Mouse (Mus musculus): ENCODE results near the gene Spop. TPM values are rescaled to one million over a fixed set of nuclear protein-coding genes. Genes with fewer than 3 reads are reported as not detected.
"Not testable (repeated sequence)": the region's sequence is repeated elsewhere in the genome, so short reads cannot be mapped to it uniquely, and the experiment has no call there.

The Spop gene
- total and polyA plus RNA-seq, 3 experiments, result 69.3 to 170 (median 155) TPM

GRCm38 (mm10) chr11:95500836-95501235, 87.0 kb downstream of the Spop start:
- no peaks in the 10 kb centered on the region for H3K36me3 ChIP-seq (ENCODE audit: control insufficient read depth, insufficient read depth, low read length)
- DNase-seq, result no peak
- no peak overlapping the region for H3K27ac ChIP-seq
- 43% methylated on average over 3 of the region's 3 CpGs for WGBS
- H3K79me2 ChIP-seq (replicated peaks; ENCODE audit: control insufficient read depth, insufficient read depth, low read length), result no peaks in the 10 kb centered on the region
- intact Hi-C loops (cut with DNase I), result no loop called here
- TF ChIP-seq CTCF (IDR thresholded peaks at IDR 0.05) (no peak), EP300 (IDR thresholded peaks at IDR 0.05; ENCODE audit: insufficient read depth, low read depth, low read length) (no peak), POLR2A (IDR thresholded peaks at IDR 0.05; ENCODE audit: insufficient read depth, low read depth, low read length) (no peak)
- H3K27me3 ChIP-seq (ENCODE audit: control insufficient read depth, insufficient read depth, low read length), result no peaks in the 10 kb centered on the region
- no peak overlapping the region for H3K4me3 ChIP-seq
- no peaks in the 10 kb centered on the region; the same call in 1 of the 2 replicates for H3K4me1 ChIP-seq (ENCODE audit: control insufficient read depth, insufficient read depth, low read length)
- no peak overlapping the region for H3K9ac ChIP-seq (ENCODE audit: low read depth, low read length)

GRCm38 (mm10) chr11:95501826-95502225, 87.9 kb downstream of the Spop start:
- H3K4me3 ChIP-seq; H3K36me3 ChIP-seq (ENCODE audit: control insufficient read depth, insufficient read depth, low read length); intact Hi-C loops (cut with DNase I); H3K4me1 ChIP-seq (ENCODE audit: control insufficient read depth, insufficient read depth, low read length); H3K27ac ChIP-seq; H3K27me3 ChIP-seq (ENCODE audit: control insufficient read depth, insufficient read depth, low read length); H3K9ac ChIP-seq (ENCODE audit: low read depth, low read length); DNase-seq; H3K79me2 ChIP-seq (replicated peaks; ENCODE audit: control insufficient read depth, insufficient read depth, low read length): not testable (repeated sequence)
- WGBS, result 81% methylated on average over 8 of the region's 8 CpGs

GRCm38 (mm10) chr11:95503581-95504180, 89.8 kb downstream of the Spop start:
- DNase-seq, result peak in 1 of 2 experiments; percentile 53
- Histone ChIP-seq H3K4me3 (no peak overlapping the region), H3K9ac (ENCODE audit: low read depth, low read length) (no peak overlapping the region; the same call in 1 of the 2 replicates), H3K36me3 (ENCODE audit: control insufficient read depth, insufficient read depth, low read length) (no peaks in the 10 kb centered on the region), H3K4me1 (ENCODE audit: control insufficient read depth, insufficient read depth, low read length) (no peaks in the 10 kb centered on the region; the same call in 1 of the 2 replicates), H3K27ac (peak overlapping the region; percentile 72), H3K27me3 (ENCODE audit: control insufficient read depth, insufficient read depth, low read length) (no peaks in the 10 kb centered on the region), H3K79me2 (replicated peaks; ENCODE audit: control insufficient read depth, insufficient read depth, low read length) (no peaks in the 10 kb centered on the region)
- no peak for TF ChIP-seq POLR2A (IDR thresholded peaks at IDR 0.05; ENCODE audit: insufficient read depth, low read depth, low read length)
- TF ChIP-seq EP300 (IDR thresholded peaks at IDR 0.05; ENCODE audit: insufficient read depth, low read depth, low read length), result no peak
- TF ChIP-seq CTCF (IDR thresholded peaks at IDR 0.05), result no peak
- intact Hi-C loops (cut with DNase I), result no loop called here
- WGBS, result 30% methylated on average over 10 of the region's 10 CpGs

DNA sequence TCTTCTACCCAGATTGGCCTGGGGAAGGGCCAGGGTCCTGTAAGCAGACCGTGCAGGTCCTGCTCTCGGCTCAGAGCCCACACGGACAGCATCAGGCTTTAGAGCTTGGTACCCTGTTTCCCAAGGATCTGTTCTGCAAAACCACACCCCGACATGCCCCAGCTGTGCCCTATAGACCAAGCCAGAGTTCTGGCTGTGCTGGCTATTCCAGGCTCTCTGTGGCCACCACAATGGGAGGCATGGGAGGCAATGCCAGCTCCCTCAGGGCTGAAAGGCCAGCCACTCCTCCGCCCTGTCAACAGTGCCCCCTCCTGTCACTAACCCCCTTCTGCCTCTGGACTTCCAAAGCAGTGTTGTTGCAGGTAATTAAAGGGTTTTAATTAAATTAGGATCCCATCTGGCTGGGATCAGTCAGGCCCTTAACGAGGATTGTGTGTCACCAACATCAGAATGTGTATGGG, 90.4 kb downstream of the Spop start:
- no peak overlapping the region for H3K4me3 ChIP-seq
- H3K4me1 ChIP-seq (ENCODE audit: control insufficient read depth, insufficient read depth, low read length), result no peaks in the 10 kb centered on the region; the same call in 1 of the 2 replicates
- no peaks in the 10 kb centered on the region for H3K79me2 ChIP-seq (replicated peaks; ENCODE audit: control insufficient read depth, insufficient read depth, low read length)
- intact Hi-C loops (cut with DNase I), result no loop called here
- no peak overlapping the region for H3K9ac ChIP-seq (ENCODE audit: low read depth, low read length)
- TF ChIP-seq POLR2A (IDR thresholded peaks at IDR 0.05; ENCODE audit: insufficient read depth, low read depth, low read length) (no peak), CTCF (IDR thresholded peaks at IDR 0.05) (peak; percentile 48), EP300 (IDR thresholded peaks at IDR 0.05; ENCODE audit: insufficient read depth, low read depth, low read length) (no peak)
- peak; percentile 53 to 55 for DNase-seq
- 66% methylated on average over 6 of the region's 6 CpGs for WGBS
- H3K27me3 ChIP-seq (ENCODE audit: control insufficient read depth, insufficient read depth, low read length), result no peaks in the 10 kb centered on the region
- H3K36me3 ChIP-seq (ENCODE audit: control insufficient read depth, insufficient read depth, low read length), result no peaks in the 10 kb centered on the region
- peak overlapping the region; percentile 72 for H3K27ac ChIP-seq

DNA sequence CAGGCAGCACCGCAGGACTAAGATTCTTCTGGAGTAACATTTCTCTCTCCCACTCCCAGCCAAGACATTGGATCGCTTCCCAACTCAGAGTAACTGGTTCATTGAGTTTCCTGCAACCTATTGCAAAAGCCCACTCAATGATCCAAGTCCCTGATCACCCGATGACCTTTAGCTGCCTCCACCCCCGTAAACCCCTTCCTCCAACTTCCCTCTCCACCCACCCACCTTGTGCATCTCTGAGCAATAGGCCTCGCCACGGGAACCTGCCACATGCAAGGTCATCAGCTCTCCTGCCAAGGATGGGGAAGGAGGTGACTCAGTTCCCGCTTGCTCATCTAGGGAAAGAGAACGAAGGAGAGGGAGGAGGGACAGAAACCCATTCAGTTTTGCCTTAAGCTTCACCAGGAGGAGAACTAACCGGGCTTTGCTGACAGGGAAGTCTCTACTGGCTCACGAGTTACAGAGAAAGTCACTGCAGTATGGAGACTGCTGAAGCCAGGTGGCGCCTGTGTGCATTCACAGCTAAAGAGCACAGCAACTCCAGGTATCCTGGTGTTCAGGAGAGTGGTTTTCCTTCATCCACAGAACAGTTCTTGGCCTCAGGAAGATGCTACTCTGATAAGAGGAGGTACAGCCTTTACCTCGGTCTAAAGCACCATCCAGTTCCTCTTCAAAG, 93.3 kb downstream of the Spop start:
- intact Hi-C loops (cut with DNase I), result loop anchor here (5.0 kb wide), 1 partner anchor 35 kb away; no protein-coding TSS in a partner anchor
- H3K4me3 ChIP-seq, result no peak overlapping the region
- no peaks in the 10 kb centered on the region; the same call in 1 of the 2 replicates for H3K4me1 ChIP-seq (ENCODE audit: control insufficient read depth, insufficient read depth, low read length)
- no peak overlapping the region for H3K27ac ChIP-seq
- H3K79me2 ChIP-seq (replicated peaks; ENCODE audit: control insufficient read depth, insufficient read depth, low read length), result no peaks in the 10 kb centered on the region
- DNase-seq, result peak in 1 of 2 experiments; percentile 27
- H3K36me3 ChIP-seq (ENCODE audit: control insufficient read depth, insufficient read depth, low read length), result no peaks in the 10 kb centered on the region
- TF ChIP-seq EP300 (IDR thresholded peaks at IDR 0.05; ENCODE audit: insufficient read depth, low read depth, low read length) (no peak), CTCF (IDR thresholded peaks at IDR 0.05) (peak; percentile 53)
- WGBS, result 33% methylated on average over 12 of the region's 12 CpGs
- no peak overlapping the region for H3K9ac ChIP-seq (ENCODE audit: low read depth, low read length)
- H3K27me3 ChIP-seq (ENCODE audit: control insufficient read depth, insufficient read depth, low read length), result no peaks in the 10 kb centered on the region

DNA sequence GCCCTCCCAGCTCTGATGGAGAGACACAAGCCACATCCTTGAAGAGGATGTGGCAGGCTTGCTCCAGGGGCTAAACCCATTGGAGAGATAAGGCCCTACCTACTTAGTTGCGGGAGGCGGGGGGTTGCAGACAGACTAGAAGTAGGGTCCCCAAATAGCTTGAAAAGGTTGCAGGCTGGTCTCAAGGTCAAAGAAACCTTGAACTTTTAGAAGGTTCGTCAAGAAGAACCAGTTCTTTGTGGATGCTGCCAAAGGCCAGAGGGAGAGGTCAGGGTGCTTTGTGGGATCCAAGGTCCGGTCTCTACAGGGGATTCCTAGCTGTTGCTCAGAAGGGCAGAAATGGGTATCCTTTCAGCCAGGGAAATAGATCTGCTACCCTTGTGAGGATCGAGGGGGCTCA, 93.9 kb downstream of the Spop start:
- Histone ChIP-seq H3K4me1 (ENCODE audit: control insufficient read depth, insufficient read depth, low read length) (no peaks in the 10 kb centered on the region; the same call in 1 of the 2 replicates), H3K27ac (no peak overlapping the region), H3K9ac (ENCODE audit: low read depth, low read length) (no peak overlapping the region), H3K4me3 (no peak overlapping the region), H3K36me3 (ENCODE audit: control insufficient read depth, insufficient read depth, low read length) (no peaks in the 10 kb centered on the region), H3K79me2 (replicated peaks; ENCODE audit: control insufficient read depth, insufficient read depth, low read length) (no peaks in the 10 kb centered on the region), H3K27me3 (ENCODE audit: control insufficient read depth, insufficient read depth, low read length) (no peaks in the 10 kb centered on the region)
- 70% methylated on average over 5 of the region's 5 CpGs for WGBS
- intact Hi-C loops (cut with DNase I), result loop anchor here (5.0 kb wide), 1 partner anchor 35 kb away; no protein-coding TSS in a partner anchor
- TF ChIP-seq POLR2A (IDR thresholded peaks at IDR 0.05; ENCODE audit: insufficient read depth, low read depth, low read length) (no peak), CTCF (IDR thresholded peaks at IDR 0.05) (no peak), EP300 (IDR thresholded peaks at IDR 0.05; ENCODE audit: insufficient read depth, low read depth, low read length) (no peak)
- DNase-seq, result no peak

All from heart, adult 2 months (tissue).